Mouse (Mus musculus) ES-Bruce4 (cell line): ENCODE data around the gene Adcy1.

ENCODE experiments used
- CTCF ChIP-seq: IDR thresholded peaks from one replicate; pipeline ENCODE4 v1.8.1; 2011; ENCODE audit warnings: low read depth, low read length
- POLR2A ChIP-seq: IDR thresholded peaks from one replicate; pipeline ENCODE4 v1.8.1; 2011; ENCODE audit warnings: low read length; ENCODE audit not compliant: insufficient read depth

DNA sequence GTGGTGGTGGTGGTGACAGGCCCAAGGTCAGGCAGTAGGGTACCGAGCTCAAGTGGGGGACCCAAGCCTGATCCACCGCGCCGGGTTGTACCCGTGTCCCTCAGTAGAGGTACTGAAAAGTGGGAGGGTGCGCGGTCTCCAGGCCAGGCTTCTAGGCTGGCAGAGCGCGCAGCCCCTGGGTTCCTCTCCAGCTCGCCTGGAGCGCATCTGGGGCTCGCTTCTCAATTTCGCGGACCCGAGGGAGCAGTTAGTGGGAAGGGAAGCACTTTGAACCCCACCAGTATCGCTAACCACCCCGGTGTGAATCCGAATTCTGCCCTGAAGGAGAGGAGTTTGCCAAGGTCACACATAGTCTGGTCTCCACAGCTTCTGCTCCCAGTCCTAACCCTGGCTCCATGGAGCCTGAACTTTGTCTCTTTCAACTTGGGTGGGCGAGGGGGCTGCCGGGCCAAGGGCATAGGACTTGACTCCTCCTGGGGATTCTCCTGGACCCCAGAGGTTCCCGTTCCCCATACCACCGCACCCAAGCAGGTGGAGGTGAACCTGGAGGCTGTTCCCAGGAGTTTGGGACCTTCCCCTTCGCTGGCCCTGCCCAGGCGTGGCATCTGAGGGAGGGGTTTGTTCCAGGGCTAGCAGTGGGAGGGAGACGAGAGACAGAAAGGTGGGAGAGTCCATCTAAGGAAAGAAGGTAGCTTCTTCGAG is 1.3 kb downstream of the Adcy1 start:
- no peak for TF ChIP-seq CTCF
- no peak for TF ChIP-seq POLR2A
